Mouse (Mus musculus) liver, postnatal 0 days (tissue): ENCODE results near the gene Anp32b. TPM values are rescaled to one million over a fixed set of nuclear protein-coding genes. Genes with fewer than 3 reads are reported as not detected.
A peak's percentile ranks its signal among the peaks of the same experiment; 100 is the strongest.

Experiments used
- ATAC-seq: fragments of 200-750 bp; cut with Nextera tagmentation; 2 replicates; pipeline ENCODE4 v1.8.0; 2017; ENCODE audit warnings: mild to moderate bottlenecking, moderate library complexity
- DNase-seq: peaks from one replicate; pipeline ENCODE4 v3.0.0-alpha.2; 2016
- H3K27ac ChIP-seq: fragments of 300-500 bp; sonication (generic); 2 replicates; pipeline ENCODE4 v1.5.1; 2014; ENCODE audit warnings: antibody characterized with exemption, moderate library complexity, mild to moderate bottlenecking, low read depth
- H3K27me3 ChIP-seq: fragments of 300-500 bp; sonication (generic); 2 replicates; pipeline ENCODE4 v1.6.1; 2014; ENCODE audit warnings: low read length, control low read depth, mixed read lengths; ENCODE audit not compliant: insufficient read depth
- H3K36me3 ChIP-seq: fragments of 300-500 bp; sonication (generic); replicated peaks from 2 replicates; pipeline ENCODE4 v1.6.1; 2014; ENCODE audit warnings: mild to moderate bottlenecking, control low read depth, low read length, moderate library complexity, mixed read lengths; ENCODE audit not compliant: insufficient read depth
- H3K4me1 ChIP-seq: fragments of 300-500 bp; sonication (generic); 2 replicates; pipeline ENCODE4 v1.6.1; 2014; ENCODE audit warnings: antibody characterized with exemption, mild to moderate bottlenecking, control low read depth; ENCODE audit not compliant: insufficient read depth
- H3K4me2 ChIP-seq: fragments of 300-500 bp; sonication (generic); 2 replicates; pipeline ENCODE4 v1.6.1; 2014; ENCODE audit warnings: low read depth, mild to moderate bottlenecking, low read length, moderate library complexity, mixed read lengths
- H3K4me3 ChIP-seq: fragments of 300-500 bp; sonication (generic); 2 replicates; pipeline ENCODE4 v1.5.1; 2014; ENCODE audit warnings: low read depth, low read length
- H3K9ac ChIP-seq: fragments of 300-500 bp; sonication (generic); replicated peaks from 2 replicates; pipeline ENCODE4 v1.6.1; 2014; ENCODE audit warnings: mild to moderate bottlenecking, moderate library complexity
- H3K9me3 ChIP-seq: fragments of 300-500 bp; sonication (generic); 2 replicates; pipeline ENCODE4 v1.6.1; 2016; ENCODE audit warnings: mild to moderate bottlenecking, control low read depth, low read length, mixed read lengths
- CTCF ChIP-seq: sonication (generic); IDR thresholded peaks from 2 replicates; pipeline ENCODE4 v1.5.1; 2016; ENCODE audit warnings: antibody characterized with exemption, low read depth
- EP300 ChIP-seq: IDR thresholded peaks from 2 replicates; pipeline ENCODE4 v1.6.1; 2016; ENCODE audit warnings: antibody characterized with exemption, low read depth, mild to moderate bottlenecking
- WGBS: fragments of 180-500 bp; shearing (Covaris S2); extraction: QIAGEN DNeasy Blood & Tissue Kit; methylation state at CpG from one replicate; pipeline ENCODE4 v1.1.7; 2014; ENCODE audit not compliant: insufficient replicate concordance; 5-methylcytosine and 5-hydroxymethylcytosine counted together
- polyA plus RNA-seq: library from polyadenylated mRNA; unstranded; fragments of >200 nt; fragmentation: Nextera tagmentation; extraction: Ambion mirVana; gene quantifications from 2 replicates; pipeline ENCODE4 v1.2.1, GENCODE M21; 2015

The Anp32b gene
- polyA plus RNA-seq, 1 experiment from 2014 or later, result 188 TPM

GRCm38 (mm10) chr4:46451240-46451757 lies 597 bp downstream of the Anp32b start:
- WGBS, result under 1% methylated on average over 49 of the region's 70 CpGs
- Histone ChIP-seq H3K4me2 (peak overlapping the region; percentile 75), H3K9me3 (no peaks in the 10 kb centered on the region), H3K4me3 (peak overlapping the region; percentile 70), H3K9ac (peak overlapping the region; percentile 88), H3K27ac (peak overlapping the region; percentile 94), H3K36me3 (peaks cover 6% of the 10 kb centered on the region; the same call in 1 of the 2 replicates), H3K4me1 (peaks cover 59% of the 10 kb centered on the region), H3K27me3 (no peaks in the 10 kb centered on the region)
- DNase-seq, result peak; percentile 80
- TF ChIP-seq EP300, result no peak
- TF ChIP-seq CTCF, result no peak
- ATAC-seq, result peak; percentile 33

- H3K27me3 ChIP-seq, result no peaks in the 10 kb centered on the region
- H3K27ac ChIP-seq, result peak overlapping the region; percentile 94
- H3K4me1 ChIP-seq, result peaks cover 63% of the 10 kb centered on the region
- peak overlapping the region; percentile 75 for H3K4me2 ChIP-seq
- no peaks in the 10 kb centered on the region for H3K9me3 ChIP-seq
- H3K36me3 ChIP-seq, result peaks cover 12% of the 10 kb centered on the region
- H3K9ac ChIP-seq, result peak overlapping the region; percentile 88
- ATAC-seq (peak; percentile 33), DNase-seq (peak; percentile 77)
- TF ChIP-seq EP300 (no peak), CTCF (no peak)
- WGBS, result 1% methylated on average over 65 of the region's 111 CpGs
- peak overlapping the region; percentile 70 for H3K4me3 ChIP-seq
These were observed 1.2 kb downstream of the Anp32b start for GRCm38 (mm10) chr4:46451758-46452480.

GRCm38 (mm10) chr4:46452481-46452850 lies 1.8 kb downstream of the Anp32b start:
- Histone ChIP-seq H3K4me1 (peaks cover 65% of the 10 kb centered on the region), H3K4me3 (peak overlapping the region; percentile 70), H3K9me3 (no peaks in the 10 kb centered on the region), H3K27ac (peak overlapping the region; percentile 94), H3K4me2 (peak overlapping the region; percentile 75), H3K9ac (peak overlapping the region; percentile 88), H3K36me3 (peaks cover 15% of the 10 kb centered on the region), H3K27me3 (no peaks in the 10 kb centered on the region)
- DNase-seq, result peak; percentile 82
- TF ChIP-seq EP300 (no peak), CTCF (no peak)
- peak; percentile 43 for ATAC-seq
- WGBS, result under 1% methylated on average over 19 of the region's 19 CpGs

- Histone ChIP-seq H3K9ac (peak overlapping the region; percentile 88), H3K4me1 (peaks cover 70% of the 10 kb centered on the region), H3K27ac (peak overlapping the region; percentile 94), H3K9me3 (no peaks in the 10 kb centered on the region), H3K36me3 (peaks cover 18% of the 10 kb centered on the region), H3K27me3 (no peaks in the 10 kb centered on the region), H3K4me3 (peak overlapping the region; percentile 70), H3K4me2 (peak overlapping the region; percentile 75)
- ATAC-seq, result no peak
- DNase-seq, result no peak
- TF ChIP-seq CTCF, result no peak
- WGBS, result 21% methylated on average over 13 of the region's 13 CpGs
These were observed 2.4 kb downstream of the Anp32b start for GRCm38 (mm10) chr4:46452855-46453719.

- DNase-seq, result no peak
- peak overlapping the region; percentile 94 for H3K27ac ChIP-seq
- H3K36me3 ChIP-seq, result peaks cover 24% of the 10 kb centered on the region
- no peaks in the 10 kb centered on the region for H3K27me3 ChIP-seq
- no peak for ATAC-seq
- no peaks in the 10 kb centered on the region for H3K9me3 ChIP-seq
- peaks cover 61% of the 10 kb centered on the region for H3K4me1 ChIP-seq
- TF ChIP-seq EP300 (peak; percentile 36; the same call in 1 of the 2 replicates), CTCF (no peak)
- H3K9ac ChIP-seq, result peak overlapping the region; percentile 88
- H3K4me3 ChIP-seq, result peak overlapping the region; percentile 70
- WGBS, result 46% methylated on average over 5 of the region's 5 CpGs
- peak overlapping the region; percentile 75 for H3K4me2 ChIP-seq
These were observed 3.6 kb downstream of the Anp32b start for GRCm38 (mm10) chr4:46454097-46454864.
